In genomic region chr1:72825286-72825685, GRCm38 (mm10) we compare ENCODE assay signal across 9 mouse cellular contexts. TPM values are rescaled to one million over a fixed set of nuclear protein-coding genes. Genes with fewer than 3 reads are reported as not detected.
DNase-seq lines count a peak whose midpoint lies in the region; ATAC-seq and TF ChIP-seq lines count a peak whose summit lies in the region.
"Had no signal": no experiment of that assay in that cellular context is flagged by ENCODE, and none has a peak within 500 bp of the region (broad histone marks: within the 10 kb centered on the region; RNA-seq: fewer than 3 reads in every experiment).

No protein-coding gene starts in this region.

- no peak overlapping the region for H3K27ac ChIP-seq in heart, embryonic 11.5 days (ENCODE audit: low read depth, low read length)
- no peak overlapping the region for H3K27ac ChIP-seq in heart, adult 2 months
- H3K27ac ChIP-seq in ES-E14 (ENCODE audit: insufficient read depth, low read depth, low read length, poor library complexity, severe bottlenecking): peak overlapping the region; percentile 87; the same call in 1 of the 2 replicates
- H3K27ac ChIP-seq in hindbrain, embryonic 10.5 days: peak overlapping the region; percentile 94
- peak overlapping the region; percentile 86 for H3K27ac ChIP-seq in midbrain, embryonic 11.5 days (ENCODE audit: low read depth, low read length)

- H3K9ac ChIP-seq in heart, embryonic 11.5 days (ENCODE audit: low read depth, low read length): peak overlapping the region; percentile 67
- H3K9ac ChIP-seq in heart, adult 2 months (ENCODE audit: low read depth, low read length): no peak overlapping the region
- peak overlapping the region; percentile 91 for H3K9ac ChIP-seq in ES-E14 (ENCODE audit: insufficient read depth, low read depth, low read length, poor library complexity, severe bottlenecking)
- peak overlapping the region; percentile 94 for H3K9ac ChIP-seq in midbrain, embryonic 11.5 days (ENCODE audit: low read length)

- peaks cover 9% of the 10 kb centered on the region; the same call in 1 of the 2 replicates for H3K27me3 ChIP-seq in heart, embryonic 11.5 days (ENCODE audit: control insufficient read depth, insufficient read depth, low read length)
- peaks cover 11% of the 10 kb centered on the region for H3K27me3 ChIP-seq in heart, adult 2 months (ENCODE audit: control insufficient read depth, insufficient read depth, low read length)
- H3K27me3 ChIP-seq in hindbrain, embryonic 10.5 days (ENCODE audit: insufficient read depth, poor library complexity, severe bottlenecking): peaks cover 20% of the 10 kb centered on the region
- no peaks in the 10 kb centered on the region for H3K27me3 ChIP-seq in midbrain, embryonic 11.5 days (ENCODE audit: control insufficient read depth, insufficient read depth, low read length)

- DNase-seq in heart, adult 2 months: no peak
- no peak for DNase-seq in ES-E14 (ENCODE audit: low read depth, low spot score)
- peak; percentile 64 for DNase-seq in hindbrain, embryonic 10.5 days (ENCODE audit: low spot score)
- peak; percentile 94 for DNase-seq in midbrain, embryonic 11.5 days (ENCODE audit: low spot score, missing footprints)
- no peak for DNase-seq in natural killer cell, adult 2 months (ENCODE audit: low spot score in 2 of 2)

- no peak for TF ChIP-seq POLR2A in heart, adult 2 months (IDR thresholded peaks at IDR 0.05; ENCODE audit: insufficient read depth, low read depth, low read length)

- no peaks in the 10 kb centered on the region for H3K36me3 ChIP-seq in heart, embryonic 11.5 days (ENCODE audit: control insufficient read depth, insufficient read depth, low read length)
- no peaks in the 10 kb centered on the region for H3K36me3 ChIP-seq in heart, adult 2 months (ENCODE audit: control insufficient read depth, insufficient read depth, low read length)
- H3K36me3 ChIP-seq in ES-E14 (ENCODE audit: control insufficient read depth, insufficient read depth, low read length, poor library complexity, severe bottlenecking): peaks cover 26% of the 10 kb centered on the region
- H3K36me3 ChIP-seq in hindbrain, embryonic 10.5 days: peaks cover 26% of the 10 kb centered on the region
- peaks cover 11% of the 10 kb centered on the region; the same call in 1 of the 2 replicates for H3K36me3 ChIP-seq in midbrain, embryonic 11.5 days (ENCODE audit: control insufficient read depth, insufficient read depth, low read length)
- H3K36me3 ChIP-seq: G1E had no signal

- no peak for TF ChIP-seq CTCF in heart, adult 2 months (IDR thresholded peaks at IDR 0.05)

- peaks cover 12% of the 10 kb centered on the region; the same call in 1 of the 2 replicates for H3K4me1 ChIP-seq in heart, embryonic 11.5 days (ENCODE audit: control insufficient read depth, insufficient read depth, low read length)
- no peaks in the 10 kb centered on the region for H3K4me1 ChIP-seq in heart, adult 2 months (ENCODE audit: control insufficient read depth, insufficient read depth, low read length)
- H3K4me1 ChIP-seq in ES-E14 (ENCODE audit: control insufficient read depth in 2 of 2, insufficient read depth in 2 of 2, low read length in 2 of 2, poor library complexity in 1 of 2): peaks cover 3 to 22% of the 10 kb centered on the region in 2 experiments
- peaks cover 60% of the 10 kb centered on the region for H3K4me1 ChIP-seq in hindbrain, embryonic 10.5 days (replicated peaks)
- H3K4me1 ChIP-seq in midbrain, embryonic 11.5 days (ENCODE audit: control insufficient read depth, insufficient read depth, low read length): peaks cover 23% of the 10 kb centered on the region

- no peaks in the 10 kb centered on the region for H3K9me3 ChIP-seq in heart, embryonic 11.5 days (replicated peaks; ENCODE audit: control insufficient read depth, low read length)
- no peaks in the 10 kb centered on the region for H3K9me3 ChIP-seq in ES-E14 (ENCODE audit: control insufficient read depth, insufficient read depth, low read depth, low read length)
- 0 out of 2 replicates have a peak, but pooled peaks cover under 1% of the 10 kb centered on the region for H3K9me3 ChIP-seq in hindbrain, embryonic 10.5 days
- no peaks in the 10 kb centered on the region for H3K9me3 ChIP-seq in midbrain, embryonic 11.5 days (ENCODE audit: control insufficient read depth, low read length)
- H3K9me3 ChIP-seq: G1E had no signal

- intact Hi-C loops in heart, adult 2 months (cut with DNase I): no loop called here

- in situ Hi-C loops in ES-E14 (cut with MboI; ENCODE audit: low sequenced_read_pairs in 2 of 2, unreplicated experiment in 2 of 2): no loop called here

- H3K4me2 ChIP-seq in heart, embryonic 11.5 days: peak overlapping the region; percentile 79
- peak overlapping the region; percentile 90 for H3K4me2 ChIP-seq in midbrain, embryonic 11.5 days

- WGBS in heart, embryonic 11.5 days (ENCODE audit: insufficient replicate concordance): under 1% methylated on average over 20 of the region's 20 CpGs
- 6% methylated on average over 20 of the region's 20 CpGs for WGBS in heart, adult 2 months
- under 1% methylated on average over 20 of the region's 20 CpGs for WGBS in hindbrain, embryonic 10.5 days
- WGBS in midbrain, embryonic 11.5 days: 0% methylated on average over 20 of the region's 20 CpGs

- ATAC-seq in heart, embryonic 11.5 days (replicated peaks; ENCODE audit: insufficient number of reproducible peaks, low FRiP score, low TSS enrichment): no peak
- ATAC-seq in midbrain, embryonic 11.5 days (ENCODE audit: low FRiP score): no peak
- no peak for ATAC-seq in cerebellum, adult (ENCODE audit: insufficient number of reproducible peaks, low FRiP score, low TSS enrichment)
- ATAC-seq in granulocyte monocyte progenitor cell, adult 5-6 weeks (replicated peaks; ENCODE audit: poor library complexity, severe bottlenecking): no peak

- H3K4me3 ChIP-seq in heart, embryonic 11.5 days (ENCODE audit: low read depth, low read length): peak overlapping the region; percentile 54
- no peak overlapping the region for H3K4me3 ChIP-seq in heart, adult 2 months
- peak overlapping the region; percentile 83 to 98 for H3K4me3 ChIP-seq in ES-E14 (ENCODE audit: insufficient read depth in 1 of 2, low read depth in 1 of 2, low read length in 2 of 2, poor library complexity in 1 of 2, severe bottlenecking in 1 of 2)
- H3K4me3 ChIP-seq in hindbrain, embryonic 10.5 days: peak overlapping the region; percentile 83
- H3K4me3 ChIP-seq in midbrain, embryonic 11.5 days (ENCODE audit: low read depth, low read length): peak overlapping the region; percentile 69

- H3K79me2 ChIP-seq in heart, adult 2 months (replicated peaks; ENCODE audit: control insufficient read depth, insufficient read depth, low read length): no peaks in the 10 kb centered on the region

- TF ChIP-seq EP300 in heart, adult 2 months (IDR thresholded peaks at IDR 0.05; ENCODE audit: insufficient read depth, low read depth, low read length): no peak

TF ChIP-seq in ES-E14, 5 proteins besides CTCF, POLR2A, EP300 and RAD21:
- no peak for TF ChIP-seq ZC3H11A (IDR thresholded peaks at IDR 0.05; ENCODE audit: borderline replicate concordance, low read depth, low read length)
- no peak for TF ChIP-seq CHD2 (IDR thresholded peaks at IDR 0.05; ENCODE audit: low read depth, low read length)
- TF ChIP-seq MAFK (IDR thresholded peaks at IDR 0.05; ENCODE audit: insufficient read depth, low read depth, low read length): no peak
- TF ChIP-seq ZNF384 (IDR thresholded peaks at IDR 0.05; ENCODE audit: low read depth, low read length): no peak
- TF ChIP-seq HCFC1 (IDR thresholded peaks at IDR 0.05; ENCODE audit: borderline replicate concordance, insufficient read depth, low read length): no peak; the same call in 1 of the 2 replicates

RNA-seq across cellular contexts. Expression of gene Igfbp2, which starts 1.0 kb away (rescaled TPM):
- polyA plus RNA-seq in heart, embryonic 11.5 days (2014; fragmentation: Nextera tagmentation; extraction: Ambion mirVana): 87.8 and 88.7 TPM in 2 replicates
- under 1 TPM in 1 of 2 experiments, not detected in 1; 0.30 TPM for total RNA-seq in heart, adult 2 months (2021)
- 0.41 and 2.6 TPM in 2 replicates for polyA plus RNA-seq in heart, adult 2 months (2012; rRNA removed)
- total RNA-seq in ES-E14 (2012; rRNA removed): 1,066 and 2,076 TPM in 2 replicates
- polyA plus RNA-seq in hindbrain, embryonic 10.5 days (2016; fragmentation: Nextera tagmentation; extraction: Ambion mirVana): 493 and 750 TPM in 2 replicates
- 468 and 548 TPM in 2 replicates for polyA plus RNA-seq in midbrain, embryonic 11.5 days (2014; fragmentation: Nextera tagmentation; extraction: Ambion mirVana)
- total RNA-seq in granulocyte monocyte progenitor cell, adult 5-6 weeks (2014; fragmentation: Nextera tagmentation): not detected in 2 replicates
- not detected in 2 replicates for total RNA-seq in granulocyte monocyte progenitor cell, adult 5-6 weeks (2017)
- polyA plus RNA-seq: G1E had no signal

RNA-seq across cellular contexts. Expression of gene Igfbp5, which starts 49.4 kb away (rescaled TPM):
- 118 and 133 TPM in 2 replicates for polyA plus RNA-seq in heart, embryonic 11.5 days (2014; fragmentation: Nextera tagmentation; extraction: Ambion mirVana)
- total RNA-seq in heart, adult 2 months (2021): 10 to 100 TPM; 94.0 to 94.7 TPM
- polyA plus RNA-seq in heart, adult 2 months (2012; rRNA removed): 77.8 and 91.0 TPM in 2 replicates
- total RNA-seq in ES-E14 (2012; rRNA removed): 1.3 and 2.1 TPM in 2 replicates
- 35.4 and 40.7 TPM in 2 replicates for polyA plus RNA-seq in hindbrain, embryonic 10.5 days (2016; fragmentation: Nextera tagmentation; extraction: Ambion mirVana)
- polyA plus RNA-seq in midbrain, embryonic 11.5 days (2014; fragmentation: Nextera tagmentation; extraction: Ambion mirVana): 23.2 and 24.6 TPM in 2 replicates
- not detected in 2 replicates for total RNA-seq in granulocyte monocyte progenitor cell, adult 5-6 weeks (2014; fragmentation: Nextera tagmentation)
- total RNA-seq in granulocyte monocyte progenitor cell, adult 5-6 weeks (2017): 0.09 TPM in 1 of 2 replicates, not detected in the other

Comparison
In these comparisons a context has a peak if more than half of its experiments do, and no peak if none do; other contexts are left out.
1. RNA of gene Igfbp2, which starts 1.0 kb away (polyA plus RNA-seq): 493 to 750 TPM in hindbrain, embryonic 10.5 days, 468 to 548 TPM in midbrain, embryonic 11.5 days and 87.8 to 88.7 TPM in heart, embryonic 11.5 days; 0.41 to 2.6 TPM in heart, adult 2 months; every median in the first group is over 10 times any median in the second.
2. H3K27ac ChIP-seq: peak in ES-E14 (single experiment), hindbrain, embryonic 10.5 days (single experiment) and midbrain, embryonic 11.5 days (single experiment); none in heart, embryonic 11.5 days (single experiment) and heart, adult 2 months (single experiment).
3. DNase-seq: peak in hindbrain, embryonic 10.5 days (single experiment) and midbrain, embryonic 11.5 days (single experiment); none in heart, adult 2 months (0 of 2), ES-E14 (single experiment) and natural killer cell, adult 2 months (0 of 2).